Mouse (Mus musculus) adrenal gland, postnatal 25 days (tissue): Measurements from ENCODE around the gene Man1a. TPM values are rescaled to one million over a fixed set of nuclear protein-coding genes. Genes with fewer than 3 reads are reported as not detected.
A peak's percentile ranks its signal among the peaks of the same experiment; 100 is the strongest.

Experiments used
- DNase-seq: peaks from one replicate; pipeline ENCODE4 v3.0.0; 2021; ENCODE audit warnings: mixed read lengths
- total RNA-seq: library from RNA; stranded (reverse); gene quantifications from 2 replicates; pipeline ENCODE4 v1.2.3, GENCODE M21; 2021

Man1a gene
- total RNA-seq, 1 experiment from 2014 or later: 126 TPM

GRCm38 (mm10) chr10:54061159-54061558 is 15.2 kb downstream of the Man1a start:
- DNase-seq: no peak

- no peak for DNase-seq
Observed at GRCm38 (mm10) chr10:54060587-54060986, 15.8 kb downstream of the Man1a start.

GRCm38 (mm10) chr10:54059679-54060249 is 16.6 kb downstream of the Man1a start:
- DNase-seq: no peak

GRCm38 (mm10) chr10:54059092-54059496 is 17.3 kb downstream of the Man1a start:
- DNase-seq: peak; percentile 19

GRCm38 (mm10) chr10:54058657-54059056 is 17.8 kb downstream of the Man1a start:
- no peak for DNase-seq

GRCm38 (mm10) chr10:54054188-54054587 is 22.2 kb downstream of the Man1a start:
- DNase-seq: no peak

- no peak for DNase-seq
Observed at GRCm38 (mm10) chr10:54047885-54048284, 28.5 kb downstream of the Man1a start.

- DNase-seq: no peak
Observed at GRCm38 (mm10) chr10:54043358-54043757, 33.1 kb downstream of the Man1a start.

GRCm38 (mm10) chr10:54042212-54042840 is 34.1 kb downstream of the Man1a start:
- DNase-seq: no peak

GRCm38 (mm10) chr10:54040261-54041165 is 35.9 kb downstream of the Man1a start:
- no peak for DNase-seq

- no peak for DNase-seq
Observed at GRCm38 (mm10) chr10:54039754-54040153, 36.7 kb downstream of the Man1a start.

- no peak for DNase-seq
Observed at GRCm38 (mm10) chr10:54038734-54039133, 37.7 kb downstream of the Man1a start.

- DNase-seq: no peak
Observed at GRCm38 (mm10) chr10:54038180-54038579, 38.2 kb downstream of the Man1a start.

- no peak for DNase-seq
Observed at GRCm38 (mm10) chr10:54037348-54038010, 38.9 kb downstream of the Man1a start.

- DNase-seq: no peak
Observed at GRCm38 (mm10) chr10:54035586-54035985, 40.8 kb downstream of the Man1a start.

GRCm38 (mm10) chr10:54034779-54035178 is 41.6 kb downstream of the Man1a start:
- no peak for DNase-seq

- peak; percentile 62 for DNase-seq
Observed at GRCm38 (mm10) chr10:54032316-54033092, 43.9 kb downstream of the Man1a start.

- DNase-seq: no peak
Observed at GRCm38 (mm10) chr10:54028866-54029265, 47.5 kb downstream of the Man1a start.

GRCm38 (mm10) chr10:54026738-54027427 is 49.5 kb downstream of the Man1a start:
- DNase-seq: no peak

- DNase-seq: no peak
Observed at GRCm38 (mm10) chr10:54026101-54026500, 50.3 kb downstream of the Man1a start.

- DNase-seq: no peak
Observed at GRCm38 (mm10) chr10:54017904-54018454, 58.4 kb downstream of the Man1a start.
